Mouse (Mus musculus): ENCODE results near the gene Nbea. TPM values are rescaled to one million over a fixed set of nuclear protein-coding genes. Genes with fewer than 3 reads are reported as not detected.

Gene Nbea
- polyA plus RNA-seq, 1 experiment from 2014 or later, result 17.1 TPM

DNA sequence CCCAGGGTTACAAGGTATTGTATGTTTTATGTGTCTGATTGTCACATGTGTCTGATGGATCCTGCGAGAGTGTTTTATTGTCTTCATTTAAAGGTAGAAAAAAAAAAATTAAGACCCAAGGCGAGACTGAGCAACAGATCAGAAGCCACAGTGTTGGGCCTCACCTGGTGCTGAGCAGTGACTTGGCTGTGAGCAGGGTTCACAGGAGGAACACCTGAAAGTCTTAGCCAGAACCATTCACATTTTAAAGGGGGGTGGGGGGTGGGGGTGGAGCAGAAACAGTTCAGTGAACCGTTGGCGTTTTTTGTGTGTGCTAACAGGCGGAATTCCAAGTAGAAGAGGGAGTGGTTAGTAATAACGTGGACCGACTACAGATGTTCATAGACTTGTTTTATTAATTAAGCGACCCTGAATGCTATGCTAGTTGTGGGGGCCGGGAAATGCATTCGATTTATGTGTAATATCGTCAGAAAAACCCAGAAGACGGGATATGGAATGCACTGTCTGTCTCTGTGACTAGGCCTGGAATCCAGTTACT lies 596.0 kb downstream of the Nbea start:
- H3K36me3 ChIP-seq (replicated peaks), result no peaks in the 10 kb centered on the region
- H3K4me3 ChIP-seq, result peak overlapping the region; percentile 25
- H3K9me3 ChIP-seq, result no peaks in the 10 kb centered on the region
- DNase-seq (ENCODE audit: low spot score), result no peak
- peak overlapping the region; percentile 81 for H3K27ac ChIP-seq (replicated peaks)
- H3K4me1 ChIP-seq, result peaks cover 57% of the 10 kb centered on the region
- 25% methylated on average over 12 of the region's 12 CpGs for WGBS
- no peaks in the 10 kb centered on the region for H3K27me3 ChIP-seq (replicated peaks; ENCODE audit: low read depth, poor library complexity, severe bottlenecking)
